Mouse (Mus musculus) cerebellum, adult 8-10 months (tissue): ENCODE results near the gene Agbl1.
"Not testable (repeated sequence)": the region's sequence is repeated elsewhere in the genome, so short reads cannot be mapped to it uniquely, and the experiment has no call there.

Experiments used
- DNase-seq: peaks from one replicate; pipeline ENCODE4 v3.0.0; 2022

Agbl1 gene

DNA sequence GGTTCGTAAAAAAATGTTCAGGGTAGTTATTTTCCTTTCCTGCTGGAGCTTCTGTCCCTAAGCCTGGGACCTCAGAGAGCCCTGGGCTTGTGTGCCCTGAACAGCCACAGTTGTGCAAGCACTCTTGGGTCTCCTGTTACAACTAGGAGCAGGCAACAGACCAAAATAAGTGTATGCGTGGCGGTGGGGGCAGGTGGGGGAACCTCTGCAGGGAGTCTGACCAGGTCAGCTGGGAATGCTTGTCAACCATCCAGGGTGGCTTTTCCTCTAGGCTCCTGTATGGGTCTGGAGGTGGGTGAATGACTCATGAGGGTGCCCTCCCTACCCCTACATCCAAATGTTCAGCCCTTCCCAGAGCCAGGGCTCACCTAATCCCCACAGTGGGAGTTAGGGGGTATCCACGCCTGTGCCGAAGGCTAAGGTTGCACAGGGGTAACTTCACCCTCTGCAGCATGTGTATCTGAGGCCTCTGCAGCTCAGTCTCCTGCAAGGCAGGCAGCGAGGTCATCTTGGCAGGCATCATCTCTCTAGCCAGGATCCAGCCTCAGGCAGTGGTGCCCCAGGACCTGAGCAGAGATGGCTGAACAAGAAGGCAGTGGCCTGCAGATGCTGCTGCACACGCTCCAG lies at the start of gene Agbl1:
Gene Agbl1, plus strand, starts transcription at position 577 of the 627 bp plus-strand sequence.
- no peak for DNase-seq

GRCm38 (mm10) chr7:76185005-76185658 lies 44.6 kb upstream of the Agbl1 start:
- DNase-seq: no peak

DNA sequence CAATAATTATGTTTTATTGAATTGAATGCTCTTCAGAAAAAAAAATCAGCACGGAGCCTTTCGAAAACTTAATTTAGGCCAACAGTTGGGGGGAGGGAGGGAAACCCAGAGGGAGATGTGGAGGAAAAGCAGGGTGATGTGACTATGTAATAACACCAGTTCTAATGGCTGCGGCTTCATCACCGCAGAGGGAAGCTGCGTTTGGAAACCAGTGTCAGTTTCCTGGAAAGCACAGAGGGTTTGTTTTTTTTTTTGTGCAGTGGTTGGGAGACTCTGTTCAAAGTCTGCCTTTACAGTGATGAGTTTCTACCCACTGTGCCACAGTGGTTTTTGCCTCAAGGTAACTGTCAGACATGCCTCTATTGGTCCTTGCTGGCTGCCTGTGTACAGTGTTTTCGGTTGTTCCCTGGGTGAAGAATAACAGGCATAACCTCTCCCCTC lies 44.0 kb upstream of the Agbl1 start:
- DNase-seq: no peak

DNA sequence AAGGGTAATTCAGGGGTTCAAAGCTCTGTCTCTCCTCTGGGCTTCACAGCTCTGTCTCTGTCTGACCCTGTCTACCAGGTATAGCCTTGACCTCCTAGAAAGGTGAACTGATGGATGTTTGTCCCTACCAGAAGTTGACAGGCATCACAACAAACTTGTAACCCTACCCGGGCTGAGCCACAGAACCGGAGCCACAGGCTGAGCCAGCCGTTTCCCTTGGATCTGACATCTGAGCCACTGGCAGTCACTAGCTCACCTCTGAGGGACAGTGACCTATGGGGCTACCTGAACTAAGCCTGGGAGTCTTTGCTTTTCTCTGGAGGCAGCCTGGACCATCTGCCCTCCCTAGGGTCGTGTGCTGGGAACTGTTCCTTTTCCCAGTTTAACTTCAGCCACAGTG lies 11.1 kb upstream of the Agbl1 start:
- no peak for DNase-seq

GRCm38 (mm10) chr7:76219797-76220469 lies 9.8 kb upstream of the Agbl1 start:
- no peak for DNase-seq

DNA sequence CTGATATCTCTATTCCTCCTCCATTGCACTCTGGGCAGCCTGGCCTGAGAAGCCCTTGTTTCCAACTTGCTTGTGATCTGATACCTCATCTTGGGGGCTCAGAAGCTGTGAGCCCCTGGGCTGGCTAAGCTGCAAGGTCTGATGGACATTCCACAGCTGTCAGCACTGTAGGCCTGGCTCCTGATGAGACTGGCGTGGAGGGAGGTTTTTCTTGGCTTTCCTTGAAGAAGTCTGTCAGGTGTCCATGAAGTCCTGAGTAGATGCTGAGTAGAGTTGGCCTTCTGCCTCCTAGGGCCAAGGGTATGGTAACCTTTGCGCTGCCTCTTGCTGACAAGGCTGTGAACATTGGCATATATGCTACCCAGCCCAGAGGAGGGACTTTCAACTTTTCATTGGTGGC lies 7.0 kb upstream of the Agbl1 start:
- no peak for DNase-seq

GRCm38 (mm10) chr7:76228881-76229280 lies 806 bp upstream of the Agbl1 start:
- no peak for DNase-seq

DNA sequence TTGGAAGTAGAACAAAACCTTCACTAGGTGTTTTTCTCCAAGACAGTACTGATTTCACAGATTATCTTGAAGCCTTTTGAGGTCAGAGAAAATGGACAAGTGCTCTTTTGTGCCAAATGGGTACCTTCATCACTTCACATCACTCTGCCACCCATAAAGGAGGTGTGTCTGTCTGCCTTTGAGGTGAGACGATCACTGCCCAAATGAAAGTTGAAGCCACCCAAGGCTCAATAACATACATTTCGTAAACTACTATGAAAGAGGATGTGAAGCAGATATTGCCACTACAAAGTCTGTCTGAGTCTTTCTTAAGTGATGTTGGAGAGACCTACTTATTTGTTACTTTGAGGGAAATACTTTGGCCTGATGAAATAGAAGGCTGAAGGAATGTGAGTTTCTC lies 4.6 kb downstream of the Agbl1 start:
- no peak for DNase-seq

GRCm38 (mm10) chr7:76237497-76237896 lies 7.8 kb downstream of the Agbl1 start:
- DNase-seq: no peak

- DNase-seq: not testable (repeated sequence)
These were observed 15.2 kb downstream of the Agbl1 start for GRCm38 (mm10) chr7:76244839-76245238.

DNA sequence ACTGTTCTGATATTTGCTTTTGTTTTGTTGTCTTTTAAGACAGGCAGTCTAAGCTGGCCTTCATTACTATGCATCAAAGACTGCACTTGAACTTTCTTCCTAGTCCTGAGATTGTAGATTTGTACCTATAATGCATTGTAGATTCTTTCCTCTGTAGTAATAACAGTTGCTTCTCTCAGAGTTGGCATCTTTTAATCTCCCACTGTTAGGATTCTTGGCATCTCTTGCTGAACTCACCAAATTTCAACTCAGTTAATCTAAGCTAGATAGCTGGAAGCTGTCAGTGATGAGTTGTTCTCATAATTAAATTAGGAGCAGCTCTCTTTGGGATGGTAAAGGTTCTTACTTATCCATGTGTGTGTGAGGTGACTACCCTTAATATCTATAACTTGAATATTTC lies 45.4 kb downstream of the Agbl1 start:
- DNase-seq: no peak

GRCm38 (mm10) chr7:76282831-76283230 lies 53.1 kb downstream of the Agbl1 start:
- DNase-seq: no peak

DNA sequence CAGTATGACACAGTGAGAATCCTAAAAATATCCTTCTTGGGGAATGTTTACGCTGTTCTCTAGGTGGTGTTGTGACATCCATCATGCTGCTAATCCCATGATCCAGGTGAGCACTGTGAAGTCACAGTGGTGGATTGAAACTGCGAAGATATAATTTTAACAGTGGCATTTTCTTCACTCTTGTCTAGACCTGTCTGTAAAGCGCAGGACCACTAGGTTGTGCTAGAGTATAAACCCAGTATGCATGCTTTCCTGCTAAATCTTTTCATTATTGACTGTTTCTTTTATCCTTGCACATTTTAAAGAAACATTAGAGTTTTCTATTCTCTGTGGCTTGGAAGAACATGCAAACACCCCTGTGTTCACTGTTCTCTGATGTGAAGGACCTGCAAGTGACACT lies 57.8 kb downstream of the Agbl1 start:
- no peak for DNase-seq

- DNase-seq: no peak
These were observed 92.3 kb downstream of the Agbl1 start for GRCm38 (mm10) chr7:76321866-76322553.

- DNase-seq: no peak
These were observed 96.4 kb downstream of the Agbl1 start for GRCm38 (mm10) chr7:76326091-76326490.

DNA sequence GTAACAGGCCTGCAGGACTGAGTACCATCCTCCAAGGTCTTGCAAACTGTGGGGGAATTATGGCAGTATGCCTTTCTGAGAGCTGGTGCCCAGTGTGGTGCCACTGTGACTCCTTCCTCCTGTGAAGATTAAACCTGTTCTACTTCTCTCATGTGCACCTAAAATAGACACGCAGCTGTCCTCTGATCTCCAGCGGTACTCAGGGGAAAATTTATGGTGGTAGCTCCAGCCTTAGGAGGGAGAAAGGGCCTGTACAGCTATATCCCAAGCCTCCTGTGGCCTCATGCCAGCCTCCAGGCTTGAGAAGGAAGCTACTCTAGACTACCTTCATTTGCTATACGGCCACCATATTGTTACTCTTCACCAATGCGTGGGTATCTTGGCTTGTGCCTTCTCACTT lies 109.6 kb downstream of the Agbl1 start:
- DNase-seq: no peak

DNA sequence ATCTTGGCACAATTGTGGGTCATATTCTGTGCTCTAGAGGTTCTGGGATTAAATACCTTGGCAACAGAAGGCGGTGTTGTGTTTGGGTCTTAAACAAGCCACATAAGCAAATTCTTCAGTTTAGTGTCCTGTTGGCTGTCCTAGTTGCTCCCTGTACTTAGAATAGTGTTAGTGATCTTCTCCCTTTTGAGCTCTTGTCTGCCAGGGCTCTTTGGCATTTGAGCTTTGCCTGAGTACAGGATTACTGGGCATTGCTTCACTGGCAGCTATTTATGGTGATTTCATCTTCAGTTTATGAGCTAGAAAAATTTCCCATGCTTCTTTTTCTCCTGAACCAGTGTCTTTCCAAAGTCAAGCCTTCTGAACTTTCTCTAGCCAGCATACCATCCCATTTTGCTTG lies 111.9 kb downstream of the Agbl1 start:
- no peak for DNase-seq

DNA sequence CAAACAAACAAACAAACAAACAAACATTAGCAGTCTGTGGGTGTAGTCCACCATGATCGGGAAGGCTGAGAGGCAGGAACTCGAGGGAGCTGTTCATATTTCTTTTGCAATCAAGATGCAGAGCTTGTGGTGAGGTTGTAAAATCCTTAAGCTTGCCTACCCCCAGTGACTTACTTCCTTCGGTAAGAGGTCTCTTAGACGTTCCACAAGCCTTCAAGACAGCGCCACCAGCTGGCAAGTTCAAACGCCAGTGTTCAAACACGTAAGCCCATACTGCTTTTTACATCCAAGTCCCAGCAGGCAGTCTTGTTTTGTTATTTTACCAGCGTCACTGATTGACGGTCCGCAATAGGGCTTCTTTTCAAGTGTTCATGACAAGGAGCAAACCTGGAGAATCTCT lies 123.8 kb downstream of the Agbl1 start:
- no peak for DNase-seq

- DNase-seq: peak; percentile 3
These were observed 124.8 kb downstream of the Agbl1 start for GRCm38 (mm10) chr7:76354510-76354909.

- DNase-seq: no peak
These were observed 141.6 kb downstream of the Agbl1 start for GRCm38 (mm10) chr7:76371269-76371668.

DNA sequence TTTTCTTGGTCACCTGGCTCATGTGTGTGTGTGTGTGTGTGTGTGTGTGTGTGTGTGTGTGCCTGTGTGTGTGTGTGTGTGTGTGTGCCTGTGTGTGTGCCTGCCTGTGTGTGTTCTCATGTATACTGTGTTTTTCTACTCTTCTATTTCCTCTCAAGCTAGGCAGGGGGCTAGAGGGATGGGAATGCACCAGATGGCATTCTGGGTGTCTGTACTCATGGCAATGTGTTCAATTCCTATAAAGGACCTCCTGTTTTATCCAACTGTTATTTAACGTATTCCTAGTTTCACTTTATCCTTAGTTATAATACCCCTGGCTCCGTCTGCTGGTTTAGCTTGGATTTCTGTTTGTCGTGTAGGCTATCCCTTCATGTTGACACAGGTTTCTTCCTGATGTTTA lies 149.8 kb downstream of the Agbl1 start:
- DNase-seq: no peak

GRCm38 (mm10) chr7:76381986-76382385 lies 152.3 kb downstream of the Agbl1 start:
- DNase-seq: no peak

DNA sequence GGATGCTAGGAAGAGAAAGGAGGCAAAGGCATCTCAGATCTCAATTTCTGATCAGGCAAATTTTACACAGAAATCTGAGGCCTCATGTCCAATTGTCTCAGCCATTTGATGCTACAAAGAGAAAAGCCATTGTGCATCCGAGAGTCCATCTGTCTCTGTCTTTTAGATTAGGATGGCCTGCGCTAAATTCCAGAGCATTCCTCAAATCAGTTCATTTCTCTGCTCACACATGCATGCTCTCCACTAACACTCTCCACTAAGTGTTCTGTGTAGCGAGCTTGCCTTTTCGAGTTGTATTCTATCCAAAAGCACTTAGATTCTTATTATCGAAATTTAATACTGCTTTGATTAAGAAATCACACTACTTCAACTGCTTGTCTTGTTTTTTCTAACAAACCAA lies 159.6 kb downstream of the Agbl1 start:
- DNase-seq: no peak
